Mouse (Mus musculus) stomach, postnatal 0 days (tissue): Measurements from ENCODE around the gene Cdt1.

Experiments used
- CTCF ChIP-seq: IDR thresholded peaks from 2 replicates; pipeline ENCODE4 v1.5.1; 2016; ENCODE audit warnings: antibody characterized with exemption, low read depth, mild to moderate bottlenecking, moderate library complexity
- EP300 ChIP-seq: optimal IDR thresholded peaks from 2 replicates; pipeline ENCODE3; 2016; ENCODE audit warnings: antibody characterized with exemption

GRCm38 (mm10) chr8:122546066-122546755 is 21.6 kb upstream of the Cdt1 start:
- no peak for TF ChIP-seq CTCF
- TF ChIP-seq EP300: no peak
